Mouse (Mus musculus) gastrocnemius, postnatal 4 days (tissue): ENCODE data around the gene Tulp3. TPM values are rescaled to one million over a fixed set of nuclear protein-coding genes. Genes with fewer than 3 reads are reported as not detected.
"Not testable (repeated sequence)": the region's sequence is repeated elsewhere in the genome, so short reads cannot be mapped to it uniquely, and the experiment has no call there.

Source experiments
- DNase-seq, 2 experiments: peaks; one replicate each; pipeline ENCODE4 v3.0.0; 2021 to 2022; ENCODE audit warnings: low spot score in 2 of 2, mixed read lengths in 2 of 2
- total RNA-seq, 2 experiments: library from RNA; stranded (reverse); gene quantifications; 2 replicates each; pipeline ENCODE4 v1.2.3; 2021

The Tulp3 gene
- total RNA-seq, 2 experiments from 2014 or later: 19.9 to 21.6 TPM

- DNase-seq: no peak
Measured at GRCm38 (mm10) chr6:128361901-128362300, 6.2 kb upstream of the Tulp3 start.

DNA sequence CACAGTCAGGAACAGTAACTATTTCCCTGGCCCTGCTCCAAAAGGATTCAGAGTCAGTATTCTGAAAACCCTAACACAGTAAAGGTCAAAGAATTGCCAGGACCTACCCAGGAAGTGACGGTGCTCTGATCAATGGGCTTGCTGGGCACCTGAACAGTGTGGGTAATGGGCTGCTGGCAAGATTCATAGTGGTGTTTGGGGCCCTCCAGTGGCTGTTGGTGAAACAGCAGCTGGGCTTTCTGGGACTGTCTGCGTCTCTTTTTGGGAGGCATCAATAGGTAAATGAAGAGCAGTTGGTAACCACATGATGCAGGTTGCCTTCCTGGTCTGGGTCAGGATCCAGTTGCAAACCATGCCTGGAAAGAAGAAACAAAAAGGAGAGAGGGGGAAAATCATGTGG is 3.3 kb upstream of the Tulp3 start:
- DNase-seq: peak in 1 of 2 experiments; percentile 51

- peak in 1 of 2 experiments; percentile 47 for DNase-seq
Measured at GRCm38 (mm10) chr6:128355201-128355681, 410 bp downstream of the Tulp3 start.

DNA sequence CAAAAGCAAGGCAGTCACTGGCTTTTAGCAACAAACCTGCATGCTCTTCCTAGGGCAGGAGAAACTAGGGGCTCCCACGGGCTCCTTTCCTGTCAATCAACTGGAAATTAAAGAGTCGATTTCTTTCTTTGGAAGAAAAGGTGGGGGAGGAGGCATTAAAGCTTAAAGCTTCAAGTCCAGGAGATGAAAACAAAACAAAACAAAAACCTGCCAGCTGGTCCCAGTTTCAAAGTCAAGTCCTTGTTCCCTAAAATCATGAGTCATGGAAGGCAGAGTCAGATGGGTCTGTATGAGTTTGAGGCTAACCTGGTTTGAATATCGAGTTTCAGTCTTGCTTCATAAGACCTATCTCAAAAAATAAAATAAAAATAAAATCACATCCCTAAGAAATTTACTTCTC is 1.5 kb downstream of the Tulp3 start:
- DNase-seq: no peak

GRCm38 (mm10) chr6:128349711-128350110 is 5.9 kb downstream of the Tulp3 start:
- no peak for DNase-seq

DNA sequence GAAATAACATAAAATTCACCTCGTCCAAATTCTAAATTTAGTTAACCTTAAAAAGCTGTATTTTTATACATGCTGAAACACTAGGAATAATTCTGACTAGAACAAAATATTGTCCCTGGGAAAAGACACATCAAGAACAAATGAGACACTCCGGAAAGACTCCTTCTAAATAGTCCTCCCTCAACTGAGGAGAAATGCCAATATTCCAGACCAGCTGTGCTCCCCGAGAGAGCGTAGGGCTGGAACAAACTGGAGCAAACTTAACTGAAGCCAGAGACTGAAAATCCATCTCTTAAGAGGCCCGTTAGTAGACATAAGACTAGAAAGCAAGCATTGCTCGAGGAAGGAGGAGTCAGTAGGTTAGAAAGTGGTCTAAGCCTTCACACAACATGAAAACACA is 8.9 kb downstream of the Tulp3 start:
- DNase-seq: no peak

DNA sequence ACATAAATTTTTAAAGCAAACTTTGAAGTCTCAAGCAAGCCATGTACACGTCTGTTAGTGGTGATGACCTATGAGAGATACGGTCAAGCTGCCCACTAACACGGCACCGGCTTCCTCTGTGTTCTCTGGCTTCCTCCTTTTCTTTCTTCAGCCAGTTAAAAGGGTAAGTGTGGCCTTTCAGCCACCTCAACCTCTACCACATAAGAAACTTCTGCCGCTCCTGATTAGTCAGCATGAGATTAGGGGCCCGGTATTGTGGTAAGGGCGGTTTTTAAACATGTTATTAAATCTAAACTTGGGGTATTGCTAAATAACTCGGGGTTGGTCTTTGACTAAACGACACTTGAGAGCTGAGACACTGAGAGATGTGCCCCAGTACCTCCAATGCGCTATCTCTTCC is 10.0 kb downstream of the Tulp3 start:
- DNase-seq: no peak

GRCm38 (mm10) chr6:128341956-128342723 is 13.5 kb downstream of the Tulp3 start:
- DNase-seq: no peak

DNA sequence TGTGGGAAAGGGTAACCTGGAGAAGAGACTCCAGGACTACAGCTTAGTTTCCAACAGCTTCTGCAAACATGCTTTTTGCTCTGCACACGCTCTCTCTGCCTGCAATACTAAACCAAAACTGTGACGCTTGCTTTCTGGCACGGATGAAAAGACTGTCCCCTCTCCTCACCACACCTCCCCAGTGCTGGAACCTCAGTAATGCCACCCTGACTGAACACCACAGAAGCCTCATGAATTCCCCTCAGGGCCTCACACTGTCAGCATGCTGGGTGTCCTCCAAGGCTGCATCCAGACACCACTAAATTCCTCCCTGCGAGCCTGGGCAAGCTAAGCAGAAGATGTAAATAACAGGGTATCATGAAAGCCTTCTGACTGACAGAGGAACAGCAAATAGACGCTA is 16.8 kb downstream of the Tulp3 start:
- no peak for DNase-seq

DNA sequence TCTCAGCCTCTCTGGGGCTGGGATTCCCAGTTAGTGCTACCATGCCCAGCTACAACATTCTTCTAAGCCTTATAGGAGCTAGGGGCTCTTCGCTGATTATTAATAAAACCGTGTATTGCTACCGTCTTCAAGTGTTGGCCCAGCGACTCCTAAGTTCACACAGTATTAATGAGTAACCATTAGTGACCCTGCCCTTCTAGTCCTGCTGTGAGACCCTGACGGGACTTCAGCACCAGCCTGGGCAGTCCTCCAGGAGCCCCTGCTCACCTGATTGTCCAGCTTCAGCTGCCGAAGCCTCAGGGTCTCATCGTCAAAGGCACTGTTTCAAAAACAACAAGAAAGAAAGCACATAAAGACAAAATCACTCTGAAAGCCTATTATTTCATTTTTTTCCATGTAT is 18.2 kb downstream of the Tulp3 start:
- no peak for DNase-seq

GRCm38 (mm10) chr6:128334397-128335124 is 21.1 kb downstream of the Tulp3 start:
- DNase-seq: peak; percentile 38 to 67

GRCm38 (mm10) chr6:128318317-128318716 is 37.3 kb downstream of the Tulp3 start:
- peak in 1 of 2 experiments; percentile 57 for DNase-seq

- no peak for DNase-seq
Measured at GRCm38 (mm10) chr6:128315597-128315996, 40.1 kb downstream of the Tulp3 start.

DNA sequence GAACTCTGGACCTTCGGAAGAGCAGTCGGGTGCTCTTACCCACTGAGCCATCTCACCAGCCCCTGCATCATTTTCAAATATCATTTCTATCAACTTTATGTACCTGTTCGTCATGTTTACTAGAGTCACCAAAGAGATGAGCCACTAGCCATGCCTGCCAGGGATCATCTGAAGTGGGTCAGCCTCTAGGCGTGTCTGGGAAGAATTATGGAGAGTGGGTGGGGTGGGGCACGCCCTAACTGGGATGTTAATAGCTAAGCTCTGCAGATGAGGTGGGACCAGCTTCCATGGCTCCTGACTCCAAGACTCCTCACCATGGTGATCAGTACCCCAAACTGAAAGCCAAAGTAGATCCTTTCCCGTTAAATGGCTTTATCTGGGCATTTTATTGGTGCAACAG is 40.9 kb downstream of the Tulp3 start:
- no peak for DNase-seq

- DNase-seq: peak; percentile 46 to 54
Measured at GRCm38 (mm10) chr6:128308311-128308710, 47.3 kb downstream of the Tulp3 start.

DNA sequence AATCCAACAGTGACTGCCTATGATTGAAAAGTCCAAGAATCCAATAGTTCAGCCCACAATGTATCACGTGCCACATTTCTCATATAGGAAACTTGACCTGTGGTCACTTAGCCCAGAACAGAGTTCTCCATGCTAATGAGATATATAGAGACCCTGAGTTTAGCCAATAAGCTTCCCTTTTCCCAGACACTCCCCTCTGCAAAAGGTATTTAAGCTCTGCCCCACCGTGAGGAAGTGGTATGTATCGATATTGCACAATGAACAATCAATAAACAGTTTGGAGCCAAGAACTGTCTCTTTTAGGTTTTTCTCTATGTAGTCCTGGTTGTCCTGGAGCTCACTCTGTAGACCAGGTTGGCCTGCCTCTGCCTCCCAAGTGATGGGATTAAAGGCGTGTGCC is 50.9 kb downstream of the Tulp3 start:
- DNase-seq: no peak

GRCm38 (mm10) chr6:128302640-128303039 is 53.0 kb downstream of the Tulp3 start:
- DNase-seq: not testable (repeated sequence)

- DNase-seq: no peak
Measured at GRCm38 (mm10) chr6:128301891-128302290, 53.8 kb downstream of the Tulp3 start.

DNA sequence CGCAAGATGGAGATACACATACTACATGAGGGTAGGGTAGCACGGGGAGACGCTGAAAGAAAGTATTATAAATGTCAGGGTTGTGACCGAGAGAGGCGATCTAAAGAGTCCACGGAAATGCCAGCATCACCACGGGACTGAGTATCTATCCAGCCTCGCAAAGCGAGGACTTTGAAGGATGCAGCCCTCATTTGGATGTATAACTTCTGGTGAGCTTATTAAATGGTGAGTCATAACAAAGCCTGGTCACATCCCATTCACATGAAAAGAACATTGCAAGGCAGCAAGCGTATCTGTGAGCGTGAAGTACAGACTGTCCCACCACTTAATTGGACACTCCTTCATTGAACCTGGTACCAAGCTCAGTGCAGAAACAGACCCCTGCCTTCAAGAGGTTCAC is 54.2 kb downstream of the Tulp3 start:
- no peak for DNase-seq

DNA sequence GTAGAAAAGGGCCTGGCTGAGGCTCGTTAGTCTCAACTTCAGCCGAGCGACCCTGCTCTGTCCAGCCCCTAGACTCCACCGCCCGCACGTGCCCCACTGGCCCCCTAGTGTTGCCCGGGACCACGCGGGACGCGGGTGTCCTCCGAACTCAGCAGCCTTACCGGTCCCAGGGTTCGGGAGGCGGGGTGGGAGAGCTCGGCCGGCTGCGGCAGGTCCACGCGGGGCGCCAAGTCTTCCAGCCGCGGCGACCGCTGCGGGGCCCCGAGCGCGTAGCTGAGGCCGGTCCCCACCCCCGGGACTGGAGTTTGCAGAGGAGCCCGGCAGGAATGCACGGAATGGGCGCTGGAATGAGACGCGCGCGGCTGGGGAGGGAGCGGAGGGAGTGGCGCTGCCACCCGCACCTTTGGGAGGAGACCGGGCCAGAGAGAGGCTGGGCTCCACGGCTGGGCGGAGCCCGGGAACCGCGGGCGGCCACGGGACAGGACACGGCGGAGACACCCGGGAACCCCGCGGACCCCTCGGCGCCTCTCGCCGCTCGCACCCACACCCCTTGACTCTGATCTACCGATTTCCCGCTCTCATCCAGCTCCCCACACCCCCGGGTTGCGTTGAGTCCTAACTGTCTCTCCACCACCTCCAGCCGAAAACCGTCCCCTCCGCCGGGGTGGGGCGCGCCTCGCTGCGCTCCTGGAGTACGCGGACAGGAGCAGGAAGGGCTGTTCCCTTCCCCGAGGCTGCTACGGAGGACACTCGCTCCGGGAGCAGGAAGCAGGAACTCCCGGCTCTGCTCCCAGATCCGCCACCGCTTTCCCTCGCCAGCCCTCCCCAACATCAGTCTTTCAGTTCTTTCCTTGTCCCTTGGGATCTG is 55.3 kb downstream of the Tulp3 start, which contains the start of gene Tead4:
Gene Tead4 (minus strand): TSS at position 690 of the 868 bp plus-strand sequence.
- peak; percentile 44 to 68 for DNase-seq
